Mouse (Mus musculus) testis, postnatal 10 days (tissue): Measurements from ENCODE around the gene Dnm1.

Source experiments
- DNase-seq: peaks from one replicate; pipeline ENCODE4 v3.0.0; 2021; ENCODE audit warnings: low spot score

The Dnm1 gene

DNA sequence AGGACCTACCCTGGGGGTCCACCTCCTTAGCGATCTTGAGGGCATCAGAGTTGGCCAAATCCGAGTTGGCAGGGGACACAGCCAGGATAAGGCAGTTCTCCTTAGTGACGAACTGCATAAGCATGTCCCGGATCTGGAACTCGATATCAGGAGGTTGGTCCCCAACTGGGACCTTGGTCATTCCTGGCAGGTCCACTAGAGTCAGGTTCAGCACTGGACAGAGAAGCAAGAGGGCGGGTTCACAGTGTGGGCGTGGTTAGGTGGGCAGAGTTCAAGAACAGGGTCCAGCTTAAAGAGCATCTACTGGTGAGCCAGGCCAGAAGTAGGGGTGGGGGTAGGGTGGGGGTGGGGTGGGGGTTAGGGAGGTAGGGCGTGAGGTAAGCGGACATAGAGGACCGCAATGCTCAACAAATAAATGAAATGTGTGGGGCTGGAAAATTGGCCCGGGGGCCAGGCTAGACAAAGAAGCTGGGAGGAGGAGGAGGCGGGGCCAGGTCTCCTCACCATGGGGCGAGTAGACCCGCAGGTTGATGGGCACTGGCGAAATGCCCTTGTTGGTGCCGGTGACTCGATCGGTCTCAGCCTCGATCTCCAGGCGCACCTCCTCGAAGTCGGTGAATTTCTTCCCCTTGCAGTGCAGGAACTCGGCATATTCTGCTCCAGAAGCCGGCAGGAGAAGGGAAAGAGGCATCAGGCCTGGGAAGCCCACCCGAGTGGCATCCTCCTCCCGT is 13.1 kb downstream of the Dnm1 start:
- DNase-seq, result no peak

DNA sequence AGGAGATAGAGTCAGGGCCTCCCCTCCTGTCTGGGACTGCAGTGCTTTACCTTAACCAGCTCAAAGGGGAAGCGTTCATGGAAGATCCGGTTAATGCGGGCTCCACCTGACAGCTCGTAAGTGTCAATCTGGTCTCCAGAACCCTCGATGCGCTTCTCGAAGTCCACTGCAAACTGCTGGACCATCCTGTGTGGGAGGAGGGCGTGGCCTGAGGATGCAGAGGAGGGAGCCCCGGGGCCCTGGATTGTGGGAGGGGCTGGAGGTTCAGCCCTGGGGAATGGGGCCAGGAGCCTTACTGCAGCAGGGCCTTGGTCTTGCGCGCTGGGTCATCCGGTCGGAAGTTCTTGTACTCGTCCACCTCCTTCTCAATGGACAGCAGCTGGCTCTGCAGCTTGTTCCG is 17.2 kb downstream of the Dnm1 start:
- DNase-seq, result no peak

DNA sequence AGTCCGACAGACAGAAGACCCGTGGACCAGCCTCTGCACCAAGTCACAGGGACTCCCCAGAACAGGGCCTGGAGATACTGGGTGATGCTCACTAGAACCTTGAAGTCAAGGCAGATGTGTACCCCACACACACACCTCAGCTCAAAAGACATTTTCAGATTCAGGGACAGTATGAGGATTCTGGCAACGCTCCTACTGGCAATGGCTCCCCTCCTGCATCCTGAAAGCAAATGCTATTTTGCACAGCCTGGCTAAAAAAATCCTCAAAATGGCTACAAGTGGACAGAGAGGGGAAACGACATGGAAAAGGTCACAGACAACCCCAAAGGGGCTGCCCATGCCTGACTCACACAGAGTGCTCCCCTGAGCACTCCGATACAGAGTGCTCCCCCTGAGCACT is 21.0 kb downstream of the Dnm1 start:
- no peak for DNase-seq

DNA sequence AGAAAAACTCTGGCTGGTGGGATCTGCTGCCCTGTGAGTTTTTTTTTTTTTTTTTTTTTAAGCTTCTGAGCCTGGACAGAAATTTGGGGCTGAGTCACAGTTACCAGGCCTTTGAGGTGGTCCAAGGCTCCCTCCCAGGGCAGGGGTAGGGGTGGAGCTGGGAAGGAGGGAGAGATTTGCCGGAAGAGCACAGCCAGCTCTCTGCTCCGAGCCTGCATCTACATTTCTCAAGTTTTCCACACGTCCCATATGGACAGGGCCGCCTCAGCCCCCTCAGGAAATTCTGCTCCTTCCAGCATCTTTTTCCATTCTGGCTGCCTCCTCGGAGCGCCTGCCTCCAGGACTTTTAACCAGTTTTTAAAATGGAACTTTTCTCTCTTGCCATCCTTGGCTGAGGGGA is 23.6 kb downstream of the Dnm1 start:
- DNase-seq, result no peak

DNA sequence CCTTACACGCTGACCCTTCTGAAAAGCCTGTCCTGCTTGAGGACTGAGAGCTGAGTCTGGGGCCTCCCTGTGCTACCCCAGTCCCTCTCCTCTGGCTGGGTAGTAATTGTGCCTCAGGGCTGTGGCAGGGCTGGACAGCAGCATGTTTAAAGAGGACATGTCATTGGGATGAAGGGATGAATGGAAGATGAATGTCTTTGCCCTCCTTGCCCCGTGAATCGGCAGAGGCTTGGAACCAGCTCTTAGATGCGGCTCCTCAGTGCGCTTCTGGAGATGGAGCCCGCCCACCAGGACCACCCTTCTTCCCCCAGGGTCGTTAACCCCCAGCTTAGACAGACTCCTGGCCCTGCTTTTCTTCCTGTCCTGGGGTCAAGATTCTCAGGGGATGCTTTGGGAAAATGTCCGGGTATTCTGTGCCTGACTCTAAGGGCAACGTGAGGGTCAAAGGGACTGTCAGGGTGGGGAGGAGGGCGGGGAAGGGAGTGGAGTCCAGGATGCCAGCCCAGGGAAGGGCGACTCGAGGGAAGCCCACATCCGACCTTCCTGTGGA is 24.2 kb downstream of the Dnm1 start:
- DNase-seq, result no peak

DNA sequence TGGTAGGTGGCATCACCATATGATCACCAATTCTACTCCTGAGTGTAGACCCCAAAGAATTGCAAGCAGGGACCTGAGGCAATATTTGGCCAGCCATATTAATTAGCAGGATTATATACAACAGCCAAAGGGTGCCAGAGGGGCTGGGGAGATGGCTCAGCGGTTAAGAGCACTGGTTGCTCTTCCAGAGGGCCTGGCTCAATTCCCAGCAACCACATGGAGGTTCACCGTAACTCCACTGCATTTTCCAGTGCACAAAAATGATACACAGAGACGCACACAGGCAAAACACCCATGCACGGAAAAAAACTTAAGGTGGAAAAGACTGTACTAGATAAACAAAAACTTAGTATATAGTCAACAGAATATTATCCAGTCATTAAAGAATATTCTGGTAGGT is 25.9 kb downstream of the Dnm1 start:
- no peak for DNase-seq

DNA sequence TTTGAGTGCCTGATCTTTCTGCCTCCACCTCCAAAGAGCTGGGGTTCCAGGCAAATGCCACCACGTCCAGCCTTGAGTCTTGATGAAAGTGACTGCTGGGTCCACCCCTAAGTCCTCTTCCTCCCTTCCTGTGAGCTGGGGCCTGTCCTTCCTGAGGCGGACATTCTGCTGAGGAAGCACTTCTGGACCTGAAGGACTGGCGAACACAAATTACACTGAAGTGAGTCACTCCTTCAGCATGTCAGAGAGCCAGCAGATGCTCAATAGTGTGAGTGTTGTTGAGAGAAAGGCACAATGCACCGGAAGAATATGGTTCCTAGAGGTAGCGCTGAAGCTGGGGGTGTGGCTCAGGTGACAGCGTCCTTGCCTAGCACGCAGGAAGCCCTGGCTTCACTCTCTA is 27.8 kb downstream of the Dnm1 start:
- DNase-seq, result no peak

DNA sequence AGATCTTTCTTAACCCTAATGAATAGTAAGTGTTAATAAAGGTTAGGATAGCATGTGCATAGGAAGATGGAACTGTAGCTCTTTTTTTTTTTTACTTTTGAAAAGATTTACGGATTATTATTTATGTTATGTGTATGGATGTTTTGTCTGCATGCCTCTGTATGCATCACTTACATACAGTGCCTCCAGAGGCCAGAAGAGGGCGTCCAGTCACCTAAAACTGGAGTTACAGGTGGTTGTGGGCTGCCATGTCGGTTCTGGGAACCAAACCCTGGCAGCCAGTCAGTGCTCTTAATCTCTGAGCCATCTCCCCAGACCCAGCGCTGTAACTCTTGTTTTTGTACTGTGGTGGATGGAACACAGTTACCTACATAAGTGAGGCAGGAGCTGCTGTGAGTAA is 28.8 kb downstream of the Dnm1 start:
- DNase-seq, result no peak

DNA sequence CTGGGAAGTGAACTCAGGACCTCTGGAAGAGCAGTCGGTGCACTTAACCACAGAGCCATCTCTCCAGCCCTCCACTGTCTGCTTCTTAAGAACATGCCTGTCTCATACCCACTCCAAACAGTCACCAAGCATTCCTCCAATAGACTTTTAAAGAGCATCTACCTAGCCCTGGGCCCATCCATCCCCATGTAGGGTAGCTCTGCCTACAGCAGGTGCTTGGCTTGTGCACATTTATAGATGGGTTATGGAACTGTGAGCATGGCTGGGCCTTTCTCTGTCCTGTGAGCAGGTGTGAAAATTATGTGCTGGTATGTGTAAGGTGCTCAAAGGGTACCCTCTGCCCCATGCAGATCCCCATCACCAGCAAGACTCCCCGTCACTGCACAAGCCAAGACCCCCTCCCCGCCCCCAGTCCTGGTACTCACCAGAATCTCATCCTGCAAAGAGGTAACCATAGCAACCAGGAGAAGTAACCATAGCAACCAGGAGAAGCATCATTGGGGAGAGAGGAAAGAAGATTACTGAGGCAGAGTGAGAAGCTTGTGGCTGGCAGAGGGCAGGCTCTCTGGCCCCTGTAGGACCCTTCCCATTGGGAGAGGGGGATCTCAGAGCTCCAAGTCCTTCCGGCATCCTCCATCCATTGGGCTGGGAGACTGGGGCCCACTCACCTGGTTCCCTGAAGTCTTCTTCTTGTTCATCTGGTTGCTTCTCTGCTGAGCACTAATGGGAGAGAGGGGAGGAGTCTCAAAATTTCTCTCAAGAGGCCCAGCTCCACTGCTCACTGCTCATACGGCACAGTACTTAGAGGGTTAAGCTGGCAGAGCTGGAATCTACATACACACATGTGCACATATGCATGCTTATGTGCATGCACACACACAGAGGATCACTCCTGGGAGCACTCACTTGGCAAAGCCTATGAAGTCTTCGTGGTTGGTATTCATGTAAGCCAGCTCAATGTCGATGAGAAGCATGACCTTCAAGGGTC is 30.1 kb downstream of the Dnm1 start:
- no peak for DNase-seq

DNA sequence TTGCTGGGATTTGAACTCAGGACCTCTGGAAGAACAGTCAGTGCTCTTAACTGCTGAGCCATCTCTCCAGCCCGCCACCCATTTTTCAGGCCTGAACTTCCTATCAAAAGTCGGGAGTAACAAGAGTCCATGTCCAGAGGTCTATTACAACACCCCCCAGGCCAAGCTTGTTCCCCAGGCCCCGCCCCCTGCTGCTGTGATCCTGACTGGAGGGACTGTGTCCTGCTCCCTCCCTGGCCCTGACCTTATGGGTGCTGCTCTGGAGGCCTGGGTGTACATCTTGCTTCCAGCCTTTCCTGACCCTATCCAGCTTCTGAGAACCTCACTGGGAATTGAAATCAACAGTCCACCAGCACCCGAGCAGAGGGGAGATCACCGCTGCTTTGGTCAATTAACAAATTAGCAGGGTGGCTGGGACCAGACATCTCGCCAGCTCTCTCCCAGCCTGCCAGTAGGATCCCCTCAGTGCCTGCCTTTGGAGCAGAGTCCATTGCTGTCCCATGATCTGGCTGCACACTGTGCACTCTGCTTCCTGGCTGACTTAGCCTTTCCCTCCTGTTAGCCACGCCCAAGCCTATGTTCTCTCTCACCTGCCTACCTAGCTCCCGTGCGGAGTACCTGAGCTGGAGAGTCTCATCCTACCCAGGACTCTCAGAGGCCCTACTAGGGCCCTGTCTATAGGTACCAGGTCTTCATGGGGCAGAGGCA is 31.4 kb downstream of the Dnm1 start:
- peak; percentile 73 for DNase-seq

DNA sequence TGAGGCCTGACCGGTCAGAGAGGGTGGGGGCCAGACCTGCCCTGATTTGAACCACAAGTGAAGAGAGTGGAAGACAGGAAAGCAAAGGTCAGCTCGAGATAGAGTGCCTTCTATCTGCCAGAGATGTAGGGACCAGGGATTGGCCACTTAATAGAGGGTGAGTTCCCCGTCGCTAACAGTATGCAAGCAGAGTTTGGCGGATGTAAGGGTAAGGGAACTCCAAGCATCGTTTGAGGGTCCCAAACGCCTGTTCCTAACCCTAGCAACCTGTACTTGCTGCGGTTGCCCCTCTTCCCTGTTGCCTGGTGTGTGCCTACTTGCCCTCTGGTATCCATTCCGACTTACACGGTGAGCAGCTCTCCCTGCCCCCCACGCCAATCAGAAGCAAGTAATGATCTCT is 32.4 kb downstream of the Dnm1 start:
- DNase-seq, result no peak

DNA sequence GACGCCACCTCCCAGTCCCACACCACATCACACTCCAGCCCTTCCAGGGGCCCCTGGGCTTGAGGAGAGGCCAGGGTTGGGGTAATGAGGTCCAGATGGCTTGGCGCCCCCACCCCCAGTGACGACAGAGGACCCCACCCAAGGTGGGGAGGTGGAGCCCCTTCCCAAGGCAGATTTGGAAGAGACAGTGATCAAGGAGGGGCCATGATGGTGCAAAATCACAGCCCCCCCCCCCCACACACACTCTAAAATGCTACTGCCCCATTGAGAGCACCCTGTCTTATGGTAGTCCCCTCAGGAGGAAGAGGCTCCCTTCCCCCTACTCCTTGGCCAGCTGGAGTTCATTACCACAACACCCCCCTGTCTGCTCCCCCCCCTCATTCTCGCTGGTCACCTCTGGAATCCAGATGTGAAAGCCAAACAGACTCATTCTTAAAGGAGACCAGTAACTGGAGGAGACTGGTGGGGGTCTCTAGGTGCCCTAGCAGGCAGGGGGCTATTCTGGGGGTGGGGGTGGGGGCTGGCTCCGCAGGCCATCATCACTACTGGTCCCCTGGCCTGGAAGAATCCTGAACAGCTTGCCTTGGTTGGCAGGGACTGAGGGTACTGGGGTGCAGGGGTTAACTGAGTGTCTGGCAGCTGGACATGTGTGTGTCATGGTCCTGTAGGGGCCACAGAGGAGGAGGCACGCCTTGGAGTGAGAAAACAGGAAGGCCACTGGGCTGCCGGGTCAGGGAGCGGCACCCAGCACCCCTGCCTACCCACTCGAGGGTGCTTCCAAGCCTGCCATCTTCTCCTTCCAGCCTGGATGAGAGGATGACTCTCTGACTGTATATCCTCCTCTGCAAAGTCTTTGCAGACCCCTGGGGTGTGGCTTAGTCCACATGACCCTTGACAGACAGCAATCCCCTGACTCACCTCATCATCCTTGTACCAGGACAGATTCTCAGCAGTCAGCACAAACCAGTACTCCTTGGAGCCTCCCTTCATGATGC is 33.3 kb downstream of the Dnm1 start:
- DNase-seq, result no peak

DNA sequence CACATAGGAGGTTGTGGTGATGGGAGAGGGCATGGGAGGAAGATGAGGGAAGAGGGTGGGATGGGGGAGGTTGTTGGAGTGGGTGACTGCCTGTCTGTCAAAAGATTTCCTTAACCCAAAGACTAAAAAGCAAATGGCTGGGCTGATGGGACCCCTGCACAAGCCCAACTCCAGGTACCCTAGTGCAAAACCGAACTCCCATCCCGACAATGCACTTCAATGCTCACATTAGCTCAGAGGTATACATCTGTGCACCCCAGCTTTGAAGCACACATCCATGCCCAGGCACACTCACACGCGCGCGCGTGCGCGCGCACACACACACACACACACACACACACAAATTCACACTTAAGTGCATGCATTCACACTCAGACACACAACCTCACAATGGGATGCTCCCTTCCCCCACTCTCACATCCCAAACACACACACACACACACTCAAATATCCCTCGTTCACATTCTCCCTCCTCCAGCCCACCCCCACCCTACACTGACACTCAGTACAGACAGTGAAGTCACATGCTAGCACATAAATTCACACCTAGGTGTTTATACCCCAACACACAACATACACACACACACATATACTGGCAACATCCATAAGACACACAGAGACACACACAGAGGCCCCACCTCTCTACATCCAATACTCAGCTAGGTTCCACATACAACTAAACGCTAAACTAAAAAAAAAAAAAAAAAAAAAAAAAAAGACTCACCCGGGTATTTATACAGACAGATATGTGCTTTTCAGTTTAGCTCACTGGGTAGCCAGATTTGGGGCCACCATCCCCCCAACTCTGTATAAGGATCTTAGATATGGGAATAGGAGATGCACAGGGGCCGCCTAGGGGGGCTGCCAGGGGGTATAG is 34.2 kb downstream of the Dnm1 start:
- DNase-seq, result no peak

DNA sequence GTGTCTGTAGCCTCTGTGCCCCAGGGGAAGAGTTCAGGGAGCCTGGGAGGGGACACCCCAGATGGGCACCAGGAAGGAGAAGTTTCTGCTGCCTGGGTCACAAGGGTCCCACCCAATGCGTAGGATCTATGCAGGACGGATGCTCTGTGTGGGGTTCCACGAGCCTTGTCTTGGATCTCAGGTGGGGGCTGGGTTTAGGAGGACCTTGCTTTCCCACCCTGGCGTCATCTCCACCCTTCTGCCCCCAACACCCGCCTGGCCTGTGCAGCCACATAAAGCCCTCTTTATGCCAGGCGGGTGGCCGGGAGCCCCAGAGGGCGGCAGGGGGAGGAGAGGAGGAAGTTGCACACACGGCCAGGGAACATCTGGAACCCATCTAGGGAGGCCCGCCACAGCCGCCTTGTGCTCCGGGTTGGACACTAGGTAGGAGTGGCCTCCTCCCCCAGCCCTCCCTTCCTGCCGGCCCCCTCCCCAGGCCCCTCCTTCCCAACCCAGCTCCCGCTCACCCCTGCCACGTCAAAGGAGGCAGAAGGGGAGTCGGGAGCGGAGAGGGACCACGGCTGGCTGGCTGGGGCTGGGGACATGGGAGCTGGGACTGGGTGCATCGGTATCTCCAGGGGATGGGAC is 35.2 kb downstream of the Dnm1 start:
- peak; percentile 78 for DNase-seq

DNA sequence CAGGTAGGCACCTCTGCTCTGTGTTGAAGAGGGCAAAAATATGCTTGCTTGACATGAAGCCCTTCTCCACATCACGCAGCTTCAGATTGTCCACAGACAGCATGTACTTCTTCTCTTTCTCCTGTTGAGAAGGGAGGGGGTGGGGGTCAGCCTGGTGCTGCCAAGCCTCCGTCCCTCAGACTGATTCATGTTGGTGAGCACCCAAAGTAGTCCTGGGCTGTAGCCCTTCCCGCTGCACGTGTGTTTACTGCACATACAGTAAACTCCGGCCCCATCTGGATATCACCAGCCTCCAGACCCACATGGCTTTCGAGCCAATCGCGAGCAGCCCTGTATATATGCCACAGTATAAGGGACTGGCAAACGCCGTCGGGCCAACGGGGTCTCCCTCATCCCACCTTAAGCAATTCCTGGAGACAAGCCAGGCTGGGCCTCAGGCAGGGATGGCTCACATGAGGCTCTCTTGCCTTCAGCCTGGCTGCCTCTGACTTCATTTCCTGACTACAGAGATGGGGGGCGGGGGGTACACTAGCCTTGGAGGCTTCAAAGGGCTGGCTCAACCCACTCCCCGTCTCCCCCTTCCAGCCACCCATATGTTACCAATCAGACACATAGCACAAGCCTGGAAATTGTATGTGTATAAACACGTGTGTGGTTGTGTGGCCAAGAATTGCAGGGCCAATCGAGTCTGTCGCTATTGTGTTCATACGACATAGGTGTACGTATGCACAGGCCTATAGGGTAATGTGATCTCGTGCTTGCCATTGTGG is 36.1 kb downstream of the Dnm1 start:
- no peak for DNase-seq

DNA sequence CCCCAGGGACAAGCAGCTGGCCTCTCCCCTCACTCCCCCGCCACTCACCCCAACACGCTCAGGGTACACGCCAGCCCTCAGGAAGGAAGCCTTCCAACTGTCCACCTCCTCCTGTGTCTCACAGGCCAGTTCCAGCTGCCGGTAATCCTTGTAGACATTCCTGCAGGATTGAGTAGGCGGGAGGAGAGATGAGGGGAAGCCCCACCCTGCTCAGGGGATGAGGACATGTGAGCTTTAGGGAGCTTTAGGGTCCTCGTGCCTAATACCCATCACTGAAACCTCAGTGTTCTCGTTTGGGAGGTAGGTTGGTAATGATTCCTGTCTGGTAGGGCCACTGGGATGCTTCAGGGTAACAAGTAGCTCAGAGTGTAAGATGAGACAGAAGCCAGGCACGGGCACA is 37.4 kb downstream of the Dnm1 start:
- no peak for DNase-seq

DNA sequence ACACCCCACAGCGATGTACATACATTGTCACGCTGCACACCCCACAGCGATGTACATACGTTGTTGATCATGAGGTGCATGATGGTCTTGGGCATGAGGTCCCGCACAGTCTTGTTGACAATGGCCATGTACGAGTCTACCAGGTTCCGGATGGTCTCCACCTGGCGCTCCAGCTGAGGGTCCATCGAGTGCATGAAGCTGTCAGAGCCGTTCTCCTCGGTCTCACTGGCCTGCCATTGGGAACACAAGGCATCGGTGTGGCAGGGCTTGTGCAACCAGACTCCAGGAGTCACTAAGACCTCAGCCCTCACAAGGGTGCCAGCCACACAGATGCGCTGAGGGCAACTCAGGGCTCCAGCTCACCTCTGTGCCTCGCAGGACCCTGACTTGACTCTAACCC is 38.3 kb downstream of the Dnm1 start:
- no peak for DNase-seq

DNA sequence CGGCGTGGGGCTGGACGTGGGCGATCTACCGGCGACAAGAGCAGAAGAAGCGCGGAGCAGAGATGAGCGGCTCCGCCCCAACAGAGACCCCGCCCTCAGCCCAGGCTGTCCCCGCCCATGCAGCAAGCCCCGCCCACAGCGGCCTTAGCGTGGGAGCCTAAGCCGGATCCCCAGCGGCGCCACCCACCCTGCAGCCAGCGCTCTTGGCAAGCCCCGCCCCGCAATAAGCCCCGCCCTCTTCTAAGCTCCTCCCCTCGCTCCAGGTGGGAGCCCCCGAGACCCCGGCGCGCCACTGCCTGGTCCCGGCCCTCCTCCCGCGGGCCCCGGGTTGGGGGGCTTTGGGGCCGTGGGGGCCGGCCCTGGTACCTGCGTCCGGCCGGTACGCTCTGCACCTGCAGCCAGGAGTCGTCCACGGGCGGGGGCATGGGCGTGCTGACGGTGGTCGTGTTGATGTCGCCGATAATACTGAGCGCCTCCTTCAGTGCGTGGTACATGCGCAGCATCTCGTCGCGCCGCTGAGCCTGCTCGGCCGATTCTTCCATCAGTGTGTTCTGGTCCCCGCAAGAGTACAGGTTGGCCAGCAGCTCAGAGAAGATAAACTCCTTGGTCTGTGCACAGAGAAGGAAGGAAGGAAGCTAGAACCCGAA is 40.7 kb downstream of the Dnm1 start:
- peak; percentile 97 for DNase-seq
